Mouse (Mus musculus) retina, postnatal 1 day (tissue): ENCODE results near the gene Vsnl1.

Source experiments
- DNase-seq: peaks from one replicate; pipeline ENCODE4 v3.0.0-alpha.2; 2012

Vsnl1 gene

GRCm38 (mm10) chr12:11436497-11437265 is at the start of gene Vsnl1:
TSS of gene Vsnl1 (minus strand) at chr12:11436613.
- DNase-seq, result peak; percentile 92

GRCm38 (mm10) chr12:11456632-11457031 is 20.2 kb upstream of the Vsnl1 start:
- DNase-seq, result no peak

GRCm38 (mm10) chr12:11456213-11456612 is 19.8 kb upstream of the Vsnl1 start:
- no peak for DNase-seq

- DNase-seq, result peak; percentile 95
Observed at GRCm38 (mm10) chr12:11455549-11456194, 19.3 kb upstream of the Vsnl1 start, which contains the start of gene Rad51ap2. TSS of gene Rad51ap2 (plus strand) at chr12:11456079.

GRCm38 (mm10) chr12:11454146-11454545 is 17.7 kb upstream of the Vsnl1 start:
- peak; percentile 72 for DNase-seq

GRCm38 (mm10) chr12:11437907-11438447 is 1.6 kb upstream of the Vsnl1 start:
- peak; percentile 28 for DNase-seq

GRCm38 (mm10) chr12:11437266-11437906 is 973 bp upstream of the Vsnl1 start:
- DNase-seq, result peak; percentile 89

GRCm38 (mm10) chr12:11436023-11436350 is 426 bp downstream of the Vsnl1 start:
- no peak for DNase-seq

GRCm38 (mm10) chr12:11435246-11436022 is 979 bp downstream of the Vsnl1 start:
- peak; percentile 11 for DNase-seq

- no peak for DNase-seq
Observed at GRCm38 (mm10) chr12:11434446-11434845, 2.0 kb downstream of the Vsnl1 start.

- no peak for DNase-seq
Observed at GRCm38 (mm10) chr12:11433716-11434115, 2.7 kb downstream of the Vsnl1 start.

- no peak for DNase-seq
Observed at GRCm38 (mm10) chr12:11433126-11433525, 3.3 kb downstream of the Vsnl1 start.

GRCm38 (mm10) chr12:11427396-11427795 is 9.0 kb downstream of the Vsnl1 start:
- no peak for DNase-seq

GRCm38 (mm10) chr12:11418112-11418511 is 18.3 kb downstream of the Vsnl1 start:
- no peak for DNase-seq

- DNase-seq, result no peak
Observed at GRCm38 (mm10) chr12:11407679-11408078, 28.7 kb downstream of the Vsnl1 start.

GRCm38 (mm10) chr12:11398791-11399190 is 37.6 kb downstream of the Vsnl1 start:
- DNase-seq, result no peak

- DNase-seq, result no peak
Observed at GRCm38 (mm10) chr12:11397029-11397428, 39.4 kb downstream of the Vsnl1 start.

- no peak for DNase-seq
Observed at GRCm38 (mm10) chr12:11395470-11395869, 40.9 kb downstream of the Vsnl1 start.

GRCm38 (mm10) chr12:11392525-11392924 is 43.9 kb downstream of the Vsnl1 start:
- no peak for DNase-seq

- peak; percentile 66 for DNase-seq
Observed at GRCm38 (mm10) chr12:11391244-11391949, 45.0 kb downstream of the Vsnl1 start.

GRCm38 (mm10) chr12:11389141-11389540 is 47.3 kb downstream of the Vsnl1 start:
- no peak for DNase-seq

GRCm38 (mm10) chr12:11384754-11385153 is 51.7 kb downstream of the Vsnl1 start:
- DNase-seq, result no peak
